Mouse (Mus musculus): ENCODE measurements around the gene Kmt2d. TPM values are rescaled to one million over a fixed set of nuclear protein-coding genes. Genes with fewer than 3 reads are reported as not detected.
A peak's percentile ranks its signal among the peaks of the same experiment; 100 is the strongest.
"Not testable (repeated sequence)": the region's sequence is repeated elsewhere in the genome, so short reads cannot be mapped to it uniquely, and the experiment has no call there.

Gene Kmt2d
- total RNA-seq (2014; fragmentation: Nextera tagmentation) (141 and 150 TPM in 2 replicates), total RNA-seq (2017) (22.1 and 27.0 TPM in 2 replicates), polyA plus RNA-seq (2012) (42.8 and 57.8 TPM in 2 replicates)

GRCm38 (mm10) chr15:98871070-98871915 is at the start of gene Kmt2d:
Kmt2d (minus strand) TSS chr15:98871204.
- Histone ChIP-seq H3K27me3 (ENCODE audit: insufficient read depth, low read length) (no peaks in the 10 kb centered on the region), H3K9me3 (replicated peaks) (no peaks in the 10 kb centered on the region), H3K36me3 (replicated peaks) (peaks cover 36% of the 10 kb centered on the region), H3K4me3 (ENCODE audit: low read depth, low read length) (peak within 1 kb of the TSS; percentile 92), H3K4me1 (ENCODE audit: insufficient read depth, low read depth, low read length) (peaks cover 49% of the 10 kb centered on the region)
- DNase-seq (ENCODE audit: low spot score) = peak; percentile 64
- no peak for ATAC-seq (ENCODE audit: extremely low read depth, insufficient number of reproducible peaks, low FRiP score, poor library complexity, severe bottlenecking)
- TF ChIP-seq TAL1 (conservative IDR thresholded peaks at IDR 0.05; ENCODE audit: low read depth, low read length) (no peak), POLR2AphosphoS5 (IDR thresholded peaks at IDR 0.05; ENCODE audit: insufficient replicate concordance, low read depth, low read length) (no peak), GATA1 (IDR thresholded peaks at IDR 0.05; ENCODE audit: borderline replicate concordance, low read length) (no peak), GATA2 (IDR thresholded peaks at IDR 0.05; ENCODE audit: borderline replicate concordance, low read depth, low read length) (no peak), CTCF (IDR thresholded peaks at IDR 0.05; ENCODE audit: low read depth, low read length) (no peak)

- H3K4me3 ChIP-seq (ENCODE audit: low read depth, low read length) = peak overlapping the region; percentile 97
- ATAC-seq (ENCODE audit: extremely low read depth, insufficient number of reproducible peaks, low FRiP score, poor library complexity, severe bottlenecking); DNase-seq (ENCODE audit: low spot score): not testable (repeated sequence)
Measured at GRCm38 (mm10) chr15:98918499-98918895, 47.5 kb upstream of the Kmt2d start.

GRCm38 (mm10) chr15:98917538-98918498 is 46.8 kb upstream of the Kmt2d start, which contains the start of gene Lmbr1l:
Lmbr1l (minus strand) TSS chr15:98918231.
- peak; percentile 100 for ATAC-seq (ENCODE audit: extremely low read depth, insufficient number of reproducible peaks, low FRiP score, poor library complexity, severe bottlenecking)
- peak; percentile 96 for DNase-seq (ENCODE audit: low spot score)

More at GRCm38 (mm10) chr15:98918499-98918895, 47.5 kb upstream of the Kmt2d start:
- Histone ChIP-seq H3K36me3 (replicated peaks) (peaks cover 14% of the 10 kb centered on the region), H3K4me1 (ENCODE audit: insufficient read depth, low read depth, low read length) (peaks cover 29% of the 10 kb centered on the region)
- H3K27me3 ChIP-seq (ENCODE audit: insufficient read depth, low read length); H3K9me3 ChIP-seq (replicated peaks): not testable (repeated sequence)

DNA sequence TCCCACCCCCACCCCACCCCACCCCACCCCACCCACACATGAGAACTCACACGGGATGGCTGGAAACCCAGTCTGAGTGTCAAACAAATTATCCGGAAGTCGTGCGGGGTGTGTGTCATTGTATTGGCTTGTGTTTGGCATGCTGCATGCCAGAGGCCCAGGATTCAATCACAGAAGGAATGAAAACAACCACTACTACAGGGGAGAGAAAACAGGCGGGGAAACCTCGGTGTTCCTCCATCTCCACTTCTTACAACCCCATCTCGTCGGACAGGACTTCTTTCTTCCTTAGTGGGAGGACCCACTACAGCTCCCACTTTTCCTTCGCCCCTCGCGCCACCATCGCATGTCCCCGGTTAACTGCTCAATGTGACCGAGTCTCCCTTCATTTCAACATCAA is 46.1 kb upstream of the Kmt2d start:
- DNase-seq (ENCODE audit: low spot score) (no peak), ATAC-seq (ENCODE audit: extremely low read depth, insufficient number of reproducible peaks, low FRiP score, poor library complexity, severe bottlenecking) (no peak)
- TF ChIP-seq GATA2 (IDR thresholded peaks at IDR 0.05; ENCODE audit: borderline replicate concordance, low read depth, low read length) = no peak
- TF ChIP-seq CTCF (IDR thresholded peaks at IDR 0.05; ENCODE audit: low read depth, low read length) = no peak
- TF ChIP-seq TAL1 (conservative IDR thresholded peaks at IDR 0.05; ENCODE audit: low read depth, low read length) = no peak
- no peak for TF ChIP-seq POLR2AphosphoS5 (IDR thresholded peaks at IDR 0.05; ENCODE audit: insufficient replicate concordance, low read depth, low read length)
- TF ChIP-seq GATA1 (IDR thresholded peaks at IDR 0.05; ENCODE audit: borderline replicate concordance, low read length) = no peak
- Histone ChIP-seq H3K27me3 (ENCODE audit: insufficient read depth, low read length) (no peaks in the 10 kb centered on the region), H3K4me3 (ENCODE audit: low read depth, low read length) (peak overlapping the region; percentile 97), H3K36me3 (replicated peaks) (peaks cover 28% of the 10 kb centered on the region), H3K9me3 (replicated peaks) (no peaks in the 10 kb centered on the region), H3K4me1 (ENCODE audit: insufficient read depth, low read depth, low read length) (peaks cover 29% of the 10 kb centered on the region)

More at GRCm38 (mm10) chr15:98917538-98918498, 46.8 kb upstream of the Kmt2d start, which contains the start of gene Lmbr1l:
- peak within 1 kb of the TSS; percentile 97 for H3K4me3 ChIP-seq (ENCODE audit: low read depth, low read length)
- peaks cover 20% of the 10 kb centered on the region for H3K36me3 ChIP-seq (replicated peaks)
- TF ChIP-seq TAL1 (conservative IDR thresholded peaks at IDR 0.05; ENCODE audit: low read depth, low read length) (no peak), POLR2AphosphoS5 (IDR thresholded peaks at IDR 0.05; ENCODE audit: insufficient replicate concordance, low read depth, low read length) (no peak), GATA2 (IDR thresholded peaks at IDR 0.05; ENCODE audit: borderline replicate concordance, low read depth, low read length) (no peak), GATA1 (IDR thresholded peaks at IDR 0.05; ENCODE audit: borderline replicate concordance, low read length) (no peak), CTCF (IDR thresholded peaks at IDR 0.05; ENCODE audit: low read depth, low read length) (no peak)
- no peaks in the 10 kb centered on the region for H3K27me3 ChIP-seq (ENCODE audit: insufficient read depth, low read length)
- peaks cover 29% of the 10 kb centered on the region for H3K4me1 ChIP-seq (ENCODE audit: insufficient read depth, low read depth, low read length)
- H3K9me3 ChIP-seq (replicated peaks) = no peaks in the 10 kb centered on the region

DNA sequence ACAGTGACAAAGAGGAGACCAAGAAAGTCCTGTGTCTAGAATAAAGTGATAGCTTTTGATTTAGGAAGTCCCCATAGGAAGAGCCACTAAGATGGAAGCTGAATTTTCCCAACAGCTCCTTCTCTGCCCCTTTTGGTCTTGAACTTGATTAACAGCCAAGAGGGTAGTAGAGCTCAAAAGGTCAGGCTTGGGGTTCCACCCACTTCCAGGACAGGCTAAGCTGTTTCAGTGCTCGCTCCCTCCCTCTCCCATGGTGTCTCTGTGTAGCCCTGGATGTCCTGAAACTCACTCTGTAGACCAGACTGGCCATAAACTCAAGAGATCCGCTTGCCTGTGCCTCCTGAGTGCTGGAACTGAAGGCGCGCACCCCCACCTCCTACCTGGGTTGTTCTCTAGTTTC is 45.0 kb upstream of the Kmt2d start:
- no peak for ATAC-seq (ENCODE audit: extremely low read depth, insufficient number of reproducible peaks, low FRiP score, poor library complexity, severe bottlenecking)
- TF ChIP-seq GATA2 (IDR thresholded peaks at IDR 0.05; ENCODE audit: borderline replicate concordance, low read depth, low read length) (no peak), POLR2AphosphoS5 (IDR thresholded peaks at IDR 0.05; ENCODE audit: insufficient replicate concordance, low read depth, low read length) (no peak), CTCF (IDR thresholded peaks at IDR 0.05; ENCODE audit: low read depth, low read length) (no peak), TAL1 (conservative IDR thresholded peaks at IDR 0.05; ENCODE audit: low read depth, low read length) (no peak), GATA1 (IDR thresholded peaks at IDR 0.05; ENCODE audit: borderline replicate concordance, low read length) (no peak)
- DNase-seq (ENCODE audit: low spot score) = no peak
- peaks cover 29% of the 10 kb centered on the region for H3K4me1 ChIP-seq (ENCODE audit: insufficient read depth, low read depth, low read length)
- no peaks in the 10 kb centered on the region for H3K27me3 ChIP-seq (ENCODE audit: insufficient read depth, low read length)
- H3K4me3 ChIP-seq (ENCODE audit: low read depth, low read length) = no peak overlapping the region
- peaks cover 38% of the 10 kb centered on the region for H3K36me3 ChIP-seq (replicated peaks)
- no peaks in the 10 kb centered on the region for H3K9me3 ChIP-seq (replicated peaks)

DNA sequence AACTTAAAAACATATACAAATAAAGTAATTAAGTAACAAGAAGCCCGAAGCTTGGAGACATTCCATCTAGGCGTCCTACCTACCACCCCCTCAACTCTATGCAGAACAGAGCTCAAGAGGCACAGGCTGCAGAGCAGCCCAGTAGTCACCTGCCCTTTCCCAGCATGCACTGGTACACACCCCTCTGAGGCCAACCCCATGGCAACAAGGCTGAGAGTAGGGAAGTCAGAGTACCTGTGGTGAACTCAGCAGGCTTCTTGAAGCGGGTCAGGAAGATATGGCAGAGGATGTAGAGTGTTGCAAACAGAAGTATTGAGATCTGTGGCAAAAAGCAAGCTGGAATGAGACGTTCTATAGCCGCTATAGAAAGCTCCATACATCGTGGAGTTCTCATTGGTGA is 43.9 kb upstream of the Kmt2d start:
- no peak for ATAC-seq (ENCODE audit: extremely low read depth, insufficient number of reproducible peaks, low FRiP score, poor library complexity, severe bottlenecking)
- no peak for DNase-seq (ENCODE audit: low spot score)
- Histone ChIP-seq H3K4me3 (ENCODE audit: low read depth, low read length) (no peak overlapping the region), H3K4me1 (ENCODE audit: insufficient read depth, low read depth, low read length) (peaks cover 29% of the 10 kb centered on the region), H3K27me3 (ENCODE audit: insufficient read depth, low read length) (no peaks in the 10 kb centered on the region), H3K9me3 (replicated peaks) (no peaks in the 10 kb centered on the region), H3K36me3 (replicated peaks) (peaks cover 45% of the 10 kb centered on the region)
- TF ChIP-seq GATA2 (IDR thresholded peaks at IDR 0.05; ENCODE audit: borderline replicate concordance, low read depth, low read length) (no peak), GATA1 (IDR thresholded peaks at IDR 0.05; ENCODE audit: borderline replicate concordance, low read length) (no peak), POLR2AphosphoS5 (IDR thresholded peaks at IDR 0.05; ENCODE audit: insufficient replicate concordance, low read depth, low read length) (no peak)
